Mouse (Mus musculus): ENCODE measurements at regions not wholly inside any gene's neighbourhood (a gene's known extent, or its start where the extent isn't known, plus 50 kb on each side); places are given as distances from the start of the nearest gene placed in this dataset.

- ATAC-seq: peak; percentile 40; the same call in 1 of the 2 replicates
- H3K4me2 ChIP-seq (ENCODE audit: low read length): no peak overlapping the region
- 34% methylated on average over 5 of the region's 5 CpGs for WGBS
- no peak overlapping the region for H3K27ac ChIP-seq (ENCODE audit: low read depth, low read length)
- H3K4me3 ChIP-seq (ENCODE audit: low read length): no peak overlapping the region
- H3K9ac ChIP-seq (ENCODE audit: low read depth, low read length): no peak overlapping the region
- H3K9me3 ChIP-seq (ENCODE audit: control insufficient read depth, low read length): no peaks in the 10 kb centered on the region
- H3K27me3 ChIP-seq (replicated peaks; ENCODE audit: control insufficient read depth, insufficient read depth, low read length): no peaks in the 10 kb centered on the region
- H3K36me3 ChIP-seq (ENCODE audit: control insufficient read depth, insufficient read depth, low read length): no peaks in the 10 kb centered on the region
- no peaks in the 10 kb centered on the region; the same call in 1 of the 2 replicates for H3K4me1 ChIP-seq (ENCODE audit: control insufficient read depth, insufficient read depth, low read depth, low read length)
Measured at GRCm38 (mm10) chr12:98005671-98006469, 253.4 kb downstream of the Galc start.

DNA sequence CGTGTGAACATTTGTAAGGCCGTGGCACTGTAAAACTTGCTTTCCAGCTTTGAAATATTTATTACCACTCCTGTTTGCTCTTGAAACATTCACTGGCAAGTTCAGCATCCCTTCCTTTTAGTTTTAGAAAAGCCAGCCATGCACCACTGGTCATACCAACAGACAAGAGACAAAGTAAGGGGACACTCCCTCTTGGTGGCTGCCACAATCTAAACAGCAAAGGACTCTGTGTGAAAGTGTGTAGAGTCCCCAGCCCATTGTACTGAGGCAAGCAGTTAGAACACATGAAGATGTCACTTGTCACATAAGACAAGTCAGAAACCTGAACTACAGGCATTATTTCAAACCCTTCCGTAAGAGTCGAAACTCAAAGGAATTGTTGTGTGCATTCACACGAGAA lies 257.0 kb downstream of the Galc start:
- WGBS: 67% methylated on average over 5 of the region's 5 CpGs
- H3K36me3 ChIP-seq (ENCODE audit: control insufficient read depth, insufficient read depth, low read length): no peaks in the 10 kb centered on the region
- ATAC-seq: no peak
- H3K9ac ChIP-seq (ENCODE audit: low read depth, low read length): no peak overlapping the region
- H3K9me3 ChIP-seq (ENCODE audit: control insufficient read depth, low read length): no peaks in the 10 kb centered on the region
- H3K27me3 ChIP-seq (replicated peaks; ENCODE audit: control insufficient read depth, insufficient read depth, low read length): no peaks in the 10 kb centered on the region
- no peaks in the 10 kb centered on the region; the same call in 1 of the 2 replicates for H3K4me1 ChIP-seq (ENCODE audit: control insufficient read depth, insufficient read depth, low read depth, low read length)
- H3K4me3 ChIP-seq (ENCODE audit: low read length): no peak overlapping the region
- H3K27ac ChIP-seq (ENCODE audit: low read depth, low read length): no peak overlapping the region
- no peak overlapping the region for H3K4me2 ChIP-seq (ENCODE audit: low read length)

- Histone ChIP-seq H3K9me3 (ENCODE audit: control insufficient read depth, low read length) (no peaks in the 10 kb centered on the region), H3K27ac (ENCODE audit: low read depth, low read length) (no peak overlapping the region), H3K4me3 (ENCODE audit: low read length) (no peak overlapping the region), H3K4me1 (ENCODE audit: control insufficient read depth, insufficient read depth, low read depth, low read length) (no peaks in the 10 kb centered on the region), H3K9ac (ENCODE audit: low read depth, low read length) (no peak overlapping the region), H3K4me2 (ENCODE audit: low read length) (no peak overlapping the region), H3K27me3 (replicated peaks; ENCODE audit: control insufficient read depth, insufficient read depth, low read length) (no peaks in the 10 kb centered on the region), H3K36me3 (ENCODE audit: control insufficient read depth, insufficient read depth, low read length) (no peaks in the 10 kb centered on the region)
- WGBS: 44% methylated on average over 1 of the region's 1 CpGs
- no peak for ATAC-seq
Measured at GRCm38 (mm10) chr12:97994884-97995283, 264.4 kb downstream of the Galc start.

DNA sequence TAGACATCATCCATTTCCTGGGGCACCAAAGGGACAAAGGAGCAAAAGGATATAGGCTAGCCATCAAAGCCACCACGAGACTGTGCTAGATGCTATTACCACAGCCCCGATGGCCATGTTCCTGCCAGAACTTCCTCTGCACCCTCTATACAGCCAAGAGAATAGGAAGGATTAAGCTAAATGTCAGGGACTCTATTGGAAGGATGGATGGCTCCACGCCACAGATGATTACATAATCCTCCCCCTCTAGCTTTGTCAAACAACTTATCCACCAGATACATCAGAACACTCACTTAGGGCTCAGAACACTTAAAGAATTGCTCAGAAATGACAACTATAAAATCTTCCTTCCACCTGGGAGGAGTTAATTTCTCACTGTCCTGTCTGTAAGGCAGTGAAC lies 265.3 kb downstream of the Galc start:
- WGBS: 88% methylated on average over 3 of the region's 3 CpGs
- no peak for ATAC-seq
- H3K36me3 ChIP-seq (ENCODE audit: control insufficient read depth, insufficient read depth, low read length): no peaks in the 10 kb centered on the region
- no peak overlapping the region for H3K4me2 ChIP-seq (ENCODE audit: low read length)
- no peak overlapping the region for H3K27ac ChIP-seq (ENCODE audit: low read depth, low read length)
- H3K9me3 ChIP-seq (ENCODE audit: control insufficient read depth, low read length): no peaks in the 10 kb centered on the region
- no peaks in the 10 kb centered on the region for H3K4me1 ChIP-seq (ENCODE audit: control insufficient read depth, insufficient read depth, low read depth, low read length)
- no peak overlapping the region for H3K9ac ChIP-seq (ENCODE audit: low read depth, low read length)
- H3K27me3 ChIP-seq (replicated peaks; ENCODE audit: control insufficient read depth, insufficient read depth, low read length): no peaks in the 10 kb centered on the region
- H3K4me3 ChIP-seq (ENCODE audit: low read length): no peak overlapping the region

- ATAC-seq: no peak
- H3K9ac ChIP-seq (ENCODE audit: low read depth, low read length): no peak overlapping the region
- no peaks in the 10 kb centered on the region for H3K36me3 ChIP-seq (ENCODE audit: control insufficient read depth, insufficient read depth, low read length)
- no peak overlapping the region for H3K4me3 ChIP-seq (ENCODE audit: low read length)
- no peak overlapping the region for H3K27ac ChIP-seq (ENCODE audit: low read depth, low read length)
- no peaks in the 10 kb centered on the region for H3K4me1 ChIP-seq (ENCODE audit: control insufficient read depth, insufficient read depth, low read depth, low read length)
- H3K9me3 ChIP-seq (ENCODE audit: control insufficient read depth, low read length): no peaks in the 10 kb centered on the region
- no peaks in the 10 kb centered on the region for H3K27me3 ChIP-seq (replicated peaks; ENCODE audit: control insufficient read depth, insufficient read depth, low read length)
- WGBS: 91% methylated on average over 1 of the region's 1 CpGs
- H3K4me2 ChIP-seq (ENCODE audit: low read length): no peak overlapping the region
Measured at GRCm38 (mm10) chr12:97983390-97983789, 275.9 kb downstream of the Galc start.

- Histone ChIP-seq H3K4me1 (ENCODE audit: control insufficient read depth, insufficient read depth, low read depth, low read length) (no peaks in the 10 kb centered on the region), H3K27ac (ENCODE audit: low read depth, low read length) (no peak overlapping the region), H3K4me2 (ENCODE audit: low read length) (no peak overlapping the region), H3K9ac (ENCODE audit: low read depth, low read length) (no peak overlapping the region), H3K36me3 (ENCODE audit: control insufficient read depth, insufficient read depth, low read length) (no peaks in the 10 kb centered on the region), H3K27me3 (replicated peaks; ENCODE audit: control insufficient read depth, insufficient read depth, low read length) (no peaks in the 10 kb centered on the region), H3K9me3 (ENCODE audit: control insufficient read depth, low read length) (no peaks in the 10 kb centered on the region), H3K4me3 (ENCODE audit: low read length) (no peak overlapping the region)
- WGBS: 64% methylated on average over 3 of the region's 3 CpGs
- peak; percentile 58 for ATAC-seq
Measured at GRCm38 (mm10) chr12:97978668-97979067, 280.6 kb downstream of the Galc start.

DNA sequence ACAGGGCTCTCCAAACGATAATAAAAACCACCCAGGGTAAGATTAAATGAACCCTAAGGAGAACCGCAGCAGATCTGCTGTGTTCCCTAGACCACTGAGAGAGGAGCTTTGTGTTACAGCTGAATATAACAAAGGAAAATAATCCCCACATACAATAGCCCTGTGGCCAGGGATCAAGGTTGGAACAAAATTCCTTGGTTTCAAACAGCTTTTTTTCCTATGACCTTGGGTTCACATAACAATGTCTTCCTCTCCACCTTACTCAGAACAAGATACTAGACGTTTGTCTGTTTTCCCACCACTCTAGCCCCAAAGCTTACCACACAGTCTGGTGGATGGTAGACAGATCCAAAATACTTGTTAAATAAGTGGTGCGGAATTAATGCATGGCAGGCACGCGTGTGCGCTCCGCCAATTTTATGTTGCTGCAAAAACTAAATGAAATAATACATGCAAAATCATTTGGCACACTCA lies 281.0 kb downstream of the Galc start:
- Histone ChIP-seq H3K4me2 (ENCODE audit: low read length) (no peak overlapping the region), H3K9ac (ENCODE audit: low read depth, low read length) (no peak overlapping the region), H3K27ac (ENCODE audit: low read depth, low read length) (no peak overlapping the region), H3K4me1 (ENCODE audit: control insufficient read depth, insufficient read depth, low read depth, low read length) (no peaks in the 10 kb centered on the region), H3K27me3 (replicated peaks; ENCODE audit: control insufficient read depth, insufficient read depth, low read length) (no peaks in the 10 kb centered on the region), H3K9me3 (ENCODE audit: control insufficient read depth, low read length) (no peaks in the 10 kb centered on the region), H3K36me3 (ENCODE audit: control insufficient read depth, insufficient read depth, low read length) (no peaks in the 10 kb centered on the region), H3K4me3 (ENCODE audit: low read length) (no peak overlapping the region)
- ATAC-seq: peak; percentile 86
- 51% methylated on average over 8 of the region's 8 CpGs for WGBS

GRCm38 (mm10) chr12:97977633-97978032 lies 281.6 kb downstream of the Galc start:
- Histone ChIP-seq H3K4me2 (ENCODE audit: low read length) (no peak overlapping the region), H3K27ac (ENCODE audit: low read depth, low read length) (no peak overlapping the region), H3K9me3 (ENCODE audit: control insufficient read depth, low read length) (no peaks in the 10 kb centered on the region), H3K36me3 (ENCODE audit: control insufficient read depth, insufficient read depth, low read length) (no peaks in the 10 kb centered on the region), H3K4me3 (ENCODE audit: low read length) (no peak overlapping the region), H3K9ac (ENCODE audit: low read depth, low read length) (no peak overlapping the region), H3K4me1 (ENCODE audit: control insufficient read depth, insufficient read depth, low read depth, low read length) (no peaks in the 10 kb centered on the region), H3K27me3 (replicated peaks; ENCODE audit: control insufficient read depth, insufficient read depth, low read length) (no peaks in the 10 kb centered on the region)
- WGBS: 62% methylated on average over 3 of the region's 3 CpGs
- ATAC-seq: no peak

- Histone ChIP-seq H3K9ac (ENCODE audit: low read depth, low read length) (no peak overlapping the region), H3K4me3 (ENCODE audit: low read length) (no peak overlapping the region), H3K4me2 (ENCODE audit: low read length) (no peak overlapping the region), H3K9me3 (ENCODE audit: control insufficient read depth, low read length) (no peaks in the 10 kb centered on the region), H3K27me3 (replicated peaks; ENCODE audit: control insufficient read depth, insufficient read depth, low read length) (no peaks in the 10 kb centered on the region), H3K27ac (ENCODE audit: low read depth, low read length) (no peak overlapping the region), H3K4me1 (ENCODE audit: control insufficient read depth, insufficient read depth, low read depth, low read length) (no peaks in the 10 kb centered on the region), H3K36me3 (ENCODE audit: control insufficient read depth, insufficient read depth, low read length) (no peaks in the 10 kb centered on the region)
- ATAC-seq: peak; percentile 65; the same call in 1 of the 2 replicates
- 58% methylated on average over 10 of the region's 10 CpGs for WGBS
Measured at GRCm38 (mm10) chr12:97973909-97974510, 285.2 kb downstream of the Galc start.

All from hindbrain, embryonic 16.5 days (tissue).